Mouse (Mus musculus) neural tube, embryonic 15.5 days (tissue): ENCODE results near the gene Necab3. TPM values are rescaled to one million over a fixed set of nuclear protein-coding genes. Genes with fewer than 3 reads are reported as not detected.

Source experiments
- ATAC-seq: fragments of 200-750 bp; cut with Nextera tagmentation; 2 replicates; pipeline ENCODE4 v1.8.0; 2017; ENCODE audit warnings: mild to moderate bottlenecking, moderate TSS enrichment, moderate library complexity; ENCODE audit not compliant: low FRiP score
- H3K27ac ChIP-seq: fragments of 300-500 bp; sonication (generic); replicated peaks from 2 replicates; pipeline ENCODE4 v1.5.1; 2015; ENCODE audit warnings: mild to moderate bottlenecking, inconsistent platforms
- H3K27me3 ChIP-seq: fragments of 300-500 bp; sonication (generic); replicated peaks from 2 replicates; pipeline ENCODE4 v1.6.1; 2015; ENCODE audit warnings: inconsistent platforms
- H3K36me3 ChIP-seq: fragments of 300-500 bp; sonication (generic); 2 replicates; pipeline ENCODE4 v1.6.1; 2015; ENCODE audit warnings: inconsistent platforms
- H3K4me1 ChIP-seq: fragments of 300-500 bp; sonication (generic); 2 replicates; pipeline ENCODE4 v1.6.1; 2015; ENCODE audit warnings: inconsistent platforms
- H3K4me2 ChIP-seq: fragments of 300-500 bp; sonication (generic); 2 replicates; pipeline ENCODE4 v1.6.1; 2015; ENCODE audit warnings: inconsistent platforms, mild to moderate bottlenecking, moderate library complexity
- H3K4me3 ChIP-seq: fragments of 300-500 bp; sonication (generic); replicated peaks from 2 replicates; pipeline ENCODE4 v1.5.1; 2015; ENCODE audit warnings: mild to moderate bottlenecking, inconsistent platforms
- H3K9ac ChIP-seq: fragments of 300-500 bp; sonication (generic); replicated peaks from 2 replicates; pipeline ENCODE4 v1.6.1; 2015; ENCODE audit warnings: mild to moderate bottlenecking, inconsistent platforms
- H3K9me3 ChIP-seq: fragments of 300-500 bp; sonication (generic); replicated peaks from 2 replicates; pipeline ENCODE4 v1.6.1; 2016; ENCODE audit warnings: inconsistent platforms
- WGBS: fragments of 180-500 bp; shearing (Covaris S2); methylation state at CpG from one replicate; pipeline ENCODE4 v1.1.7; 2015; ENCODE audit warnings: mixed read lengths; 5-methylcytosine and 5-hydroxymethylcytosine counted together
- polyA plus RNA-seq: library from polyadenylated mRNA; unstranded; fragments of >200 nt; fragmentation: Nextera tagmentation; extraction: Ambion mirVana; gene quantifications from 2 replicates; pipeline ENCODE4 v1.2.1, GENCODE M21; 2015

Gene Necab3
- 16.0 and 19.6 TPM in 2 replicates for polyA plus RNA-seq

GRCm38 (mm10) chr2:154558264-154559039, at the start of gene Necab3:
Gene Necab3, minus strand, starts transcription at chr2:154558890.
- no peaks in the 10 kb centered on the region for H3K27me3 ChIP-seq
- H3K9ac ChIP-seq = peak within 1 kb of the TSS; percentile 53
- no peak within 1 kb of the TSS for H3K27ac ChIP-seq
- peak within 1 kb of the TSS; percentile 48 for H3K4me3 ChIP-seq
- H3K4me1 ChIP-seq = peaks cover 28% of the 10 kb centered on the region
- 3% methylated on average over 32 of the region's 34 CpGs for WGBS
- no peaks in the 10 kb centered on the region for H3K36me3 ChIP-seq
- peak within 1 kb of the TSS; percentile 84 for H3K4me2 ChIP-seq
- H3K9me3 ChIP-seq = no peaks in the 10 kb centered on the region
- ATAC-seq = peak; percentile 77

GRCm38 (mm10) chr2:154606965-154607364, 48.3 kb upstream of the Necab3 start:
- WGBS = 83% methylated on average over 1 of the region's 1 CpGs
- no peak overlapping the region for H3K9ac ChIP-seq
- H3K27ac ChIP-seq = no peak overlapping the region
- H3K9me3 ChIP-seq = no peaks in the 10 kb centered on the region
- H3K36me3 ChIP-seq = no peaks in the 10 kb centered on the region
- no peaks in the 10 kb centered on the region for H3K27me3 ChIP-seq
- no peak for ATAC-seq
- no peak overlapping the region for H3K4me3 ChIP-seq
- no peak overlapping the region for H3K4me2 ChIP-seq
- peaks cover 16% of the 10 kb centered on the region for H3K4me1 ChIP-seq

GRCm38 (mm10) chr2:154604156-154604555, 45.5 kb upstream of the Necab3 start:
- no peak overlapping the region for H3K27ac ChIP-seq
- H3K4me1 ChIP-seq = peaks cover 16% of the 10 kb centered on the region
- WGBS = 40% methylated on average over 7 of the region's 7 CpGs
- no peak for ATAC-seq
- H3K9ac ChIP-seq = no peak overlapping the region
- no peaks in the 10 kb centered on the region for H3K36me3 ChIP-seq
- H3K27me3 ChIP-seq = no peaks in the 10 kb centered on the region
- H3K4me3 ChIP-seq = peak overlapping the region; percentile 80
- peak overlapping the region; percentile 77 for H3K4me2 ChIP-seq
- no peaks in the 10 kb centered on the region for H3K9me3 ChIP-seq

GRCm38 (mm10) chr2:154603638-154604153, 45.0 kb upstream of the Necab3 start, which contains the start of gene Pxmp4:
Gene Pxmp4, minus strand, starts transcription at chr2:154603708.
- Histone ChIP-seq H3K27ac (peak within 1 kb of the TSS; percentile 75), H3K4me2 (peak within 1 kb of the TSS; percentile 77), H3K27me3 (no peaks in the 10 kb centered on the region), H3K9ac (peak within 1 kb of the TSS; percentile 86), H3K36me3 (no peaks in the 10 kb centered on the region), H3K9me3 (no peaks in the 10 kb centered on the region), H3K4me1 (peaks cover 16% of the 10 kb centered on the region), H3K4me3 (peak within 1 kb of the TSS; percentile 80)
- peak; percentile 100 for ATAC-seq
- under 1% methylated on average over 13 of the region's 13 CpGs for WGBS

GRCm38 (mm10) chr2:154603007-154603637, 44.4 kb upstream of the Necab3 start:
- Histone ChIP-seq H3K27me3 (no peaks in the 10 kb centered on the region), H3K4me2 (peak overlapping the region; percentile 77), H3K9ac (peak overlapping the region; percentile 86), H3K4me1 (peaks cover 16% of the 10 kb centered on the region), H3K27ac (peak overlapping the region; percentile 75), H3K36me3 (no peaks in the 10 kb centered on the region), H3K4me3 (peak overlapping the region; percentile 80), H3K9me3 (no peaks in the 10 kb centered on the region)
- 21% methylated on average over 22 of the region's 22 CpGs for WGBS
- ATAC-seq = peak; percentile 63; the same call in 1 of the 2 replicates

- H3K27me3 ChIP-seq = no peaks in the 10 kb centered on the region
- no peak overlapping the region for H3K4me2 ChIP-seq
- no peak overlapping the region for H3K4me3 ChIP-seq
- whole genome bisulfite sequencing = 75% methylated on average over 3 of the region's 3 CpGs
- no peak overlapping the region for H3K27ac ChIP-seq
- peaks cover 16% of the 10 kb centered on the region for H3K4me1 ChIP-seq
- H3K9me3 ChIP-seq = no peaks in the 10 kb centered on the region
- ATAC-seq = no peak
- no peaks in the 10 kb centered on the region for H3K36me3 ChIP-seq
- no peak overlapping the region for H3K9ac ChIP-seq
Observed at GRCm38 (mm10) chr2:154601324-154601723, 42.6 kb upstream of the Necab3 start.

GRCm38 (mm10) chr2:154600586-154600985, 41.9 kb upstream of the Necab3 start:
- H3K9me3 ChIP-seq = no peaks in the 10 kb centered on the region
- H3K4me3 ChIP-seq = no peak overlapping the region
- H3K4me2 ChIP-seq = no peak overlapping the region
- peaks cover 16% of the 10 kb centered on the region for H3K4me1 ChIP-seq
- H3K9ac ChIP-seq = no peak overlapping the region
- ATAC-seq = no peak
- H3K27ac ChIP-seq = no peak overlapping the region
- no peaks in the 10 kb centered on the region for H3K27me3 ChIP-seq
- WGBS = 69% methylated on average over 6 of the region's 6 CpGs
- no peaks in the 10 kb centered on the region for H3K36me3 ChIP-seq

- H3K4me1 ChIP-seq = no peaks in the 10 kb centered on the region
- peaks cover 5% of the 10 kb centered on the region; the same call in 1 of the 2 replicates for H3K36me3 ChIP-seq
- H3K4me2 ChIP-seq = no peak overlapping the region
- ATAC-seq = no peak
- 84% methylated on average over 3 of the region's 3 CpGs for WGBS
- no peak overlapping the region for H3K27ac ChIP-seq
- no peaks in the 10 kb centered on the region for H3K27me3 ChIP-seq
- no peak overlapping the region for H3K9ac ChIP-seq
- no peaks in the 10 kb centered on the region for H3K9me3 ChIP-seq
- no peak overlapping the region for H3K4me3 ChIP-seq
Observed at GRCm38 (mm10) chr2:154597399-154597798, 38.7 kb upstream of the Necab3 start.

GRCm38 (mm10) chr2:154595775-154596174, 37.1 kb upstream of the Necab3 start:
- no peak overlapping the region for H3K4me3 ChIP-seq
- H3K9me3 ChIP-seq = no peaks in the 10 kb centered on the region
- H3K4me2 ChIP-seq = no peak overlapping the region
- H3K36me3 ChIP-seq = peaks cover 5% of the 10 kb centered on the region; the same call in 1 of the 2 replicates
- no peaks in the 10 kb centered on the region for H3K27me3 ChIP-seq
- no peak overlapping the region for H3K9ac ChIP-seq
- no peak overlapping the region for H3K27ac ChIP-seq
- no peaks in the 10 kb centered on the region for H3K4me1 ChIP-seq
- 80% methylated on average over 5 of the region's 5 CpGs for WGBS
- no peak for ATAC-seq

- Histone ChIP-seq H3K4me1 (no peaks in the 10 kb centered on the region), H3K4me3 (no peak overlapping the region), H3K27me3 (no peaks in the 10 kb centered on the region), H3K9me3 (no peaks in the 10 kb centered on the region), H3K9ac (no peak overlapping the region), H3K36me3 (peaks cover 5% of the 10 kb centered on the region; the same call in 1 of the 2 replicates), H3K4me2 (no peak overlapping the region), H3K27ac (no peak overlapping the region)
- 69% methylated on average over 3 of the region's 3 CpGs for WGBS
- ATAC-seq = no peak
Observed at GRCm38 (mm10) chr2:154593025-154593424, 34.3 kb upstream of the Necab3 start.

- Histone ChIP-seq H3K9ac (no peak overlapping the region), H3K27ac (no peak overlapping the region), H3K27me3 (no peaks in the 10 kb centered on the region), H3K4me1 (no peaks in the 10 kb centered on the region), H3K36me3 (peaks cover 12% of the 10 kb centered on the region), H3K4me3 (no peak overlapping the region), H3K9me3 (no peaks in the 10 kb centered on the region), H3K4me2 (no peak overlapping the region)
- no peak for ATAC-seq
- WGBS = 88% methylated on average over 3 of the region's 3 CpGs
Observed at GRCm38 (mm10) chr2:154591239-154591638, 32.5 kb upstream of the Necab3 start.

- no peak overlapping the region for H3K4me2 ChIP-seq
- 84% methylated on average over 4 of the region's 4 CpGs for WGBS
- no peak overlapping the region for H3K27ac ChIP-seq
- no peaks in the 10 kb centered on the region for H3K27me3 ChIP-seq
- no peak for ATAC-seq
- no peaks in the 10 kb centered on the region for H3K9me3 ChIP-seq
- H3K4me1 ChIP-seq = peaks cover 15% of the 10 kb centered on the region
- peaks cover 12% of the 10 kb centered on the region for H3K36me3 ChIP-seq
- H3K4me3 ChIP-seq = no peak overlapping the region
- no peak overlapping the region for H3K9ac ChIP-seq
Observed at GRCm38 (mm10) chr2:154589051-154589450, 30.4 kb upstream of the Necab3 start.
